Mouse (Mus musculus) thymus, adult 2 months (tissue): ENCODE results near the gene Gdpd3.

Experiments used
- CTCF ChIP-seq: fragments of 200-500 bp; IDR thresholded peaks from 2 replicates; pipeline ENCODE4 v1.5.1; 2012; ENCODE audit warnings: mild to moderate bottlenecking, control low read depth, low read length, moderate library complexity, borderline replicate concordance; ENCODE audit not compliant: control insufficient read depth, poor library complexity, insufficient read depth; ENCODE audit errors: extremely low read depth
- POLR2A ChIP-seq: fragments of 200-500 bp; IDR thresholded peaks from 2 replicates; pipeline ENCODE4 v1.6.1; 2012; ENCODE audit warnings: mild to moderate bottlenecking, low read length, control low read depth, moderate library complexity; ENCODE audit not compliant: control insufficient read depth, poor library complexity, insufficient read depth; ENCODE audit errors: extremely low read depth

- TF ChIP-seq CTCF (no peak), POLR2A (no peak)
Observed at GRCm38 (mm10) chr7:126773351-126773750, 7.2 kb downstream of the Gdpd3 start.
